Mouse (Mus musculus) right cerebral cortex, postnatal 10 days (tissue): ENCODE results near the gene Hhex.

ENCODE experiments used
- DNase-seq, 2 experiments: peaks; one replicate each; pipeline ENCODE4 v3.0.0; 2021; ENCODE audit warnings: low spot score in 2 of 2

Hhex gene

DNA sequence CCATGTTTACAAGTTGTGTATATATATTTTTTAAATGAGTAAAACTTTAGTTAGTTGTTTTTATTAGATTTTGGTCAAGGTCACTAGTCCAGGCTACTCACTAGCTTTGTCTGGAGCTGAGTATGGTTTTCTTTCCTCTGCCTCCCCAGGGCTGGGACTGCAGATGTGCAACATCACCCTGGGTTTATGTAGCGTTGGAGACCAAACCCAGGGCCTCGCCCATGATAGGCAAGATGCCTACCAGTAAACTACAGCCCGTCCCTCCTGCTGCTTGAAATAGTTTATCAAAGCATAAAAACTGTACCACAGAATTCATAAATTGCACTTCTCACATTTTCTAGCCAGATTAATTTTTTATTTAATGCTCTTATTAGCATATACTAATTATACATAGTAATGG lies 14.6 kb downstream of the Hhex start:
- no peak for DNase-seq

DNA sequence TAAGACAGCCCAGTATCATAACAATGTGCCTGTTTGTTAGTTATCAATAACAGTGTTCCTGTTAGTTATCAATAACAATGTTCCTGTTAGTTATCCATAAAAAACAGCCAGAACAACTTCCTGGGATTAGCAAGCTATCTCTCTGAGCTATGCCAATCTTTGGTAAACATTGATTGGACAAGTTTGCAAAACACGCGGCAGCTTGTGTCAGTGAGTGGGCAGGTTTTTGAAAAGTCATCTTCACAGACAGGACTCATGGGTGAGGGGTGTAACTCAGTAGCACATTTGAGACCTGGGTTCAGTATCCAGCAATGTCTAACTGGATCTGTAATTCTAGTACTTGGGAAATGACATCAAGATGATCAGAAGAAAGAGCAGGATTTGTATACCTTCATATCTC lies 20.9 kb downstream of the Hhex start:
- DNase-seq, result no peak

DNA sequence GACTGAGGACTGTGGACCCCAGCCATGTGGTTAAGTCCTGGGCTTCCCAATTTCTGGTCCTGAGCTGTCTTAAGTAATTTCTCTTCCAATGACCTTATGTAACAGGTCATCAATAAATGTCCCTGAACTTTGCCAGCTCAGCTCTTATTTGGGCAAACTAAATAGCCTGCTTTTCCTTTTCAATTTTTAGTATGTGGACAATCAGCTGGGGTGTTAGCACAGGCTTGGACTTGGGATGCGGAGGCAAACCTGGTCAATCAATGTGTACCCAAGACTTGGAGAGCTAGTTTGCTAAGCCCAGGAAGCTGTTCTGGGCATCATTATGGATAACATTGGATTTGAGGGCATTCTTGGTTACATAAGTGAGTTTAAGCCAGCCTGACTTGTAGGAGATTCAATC lies 21.4 kb downstream of the Hhex start:
- no peak for DNase-seq

DNA sequence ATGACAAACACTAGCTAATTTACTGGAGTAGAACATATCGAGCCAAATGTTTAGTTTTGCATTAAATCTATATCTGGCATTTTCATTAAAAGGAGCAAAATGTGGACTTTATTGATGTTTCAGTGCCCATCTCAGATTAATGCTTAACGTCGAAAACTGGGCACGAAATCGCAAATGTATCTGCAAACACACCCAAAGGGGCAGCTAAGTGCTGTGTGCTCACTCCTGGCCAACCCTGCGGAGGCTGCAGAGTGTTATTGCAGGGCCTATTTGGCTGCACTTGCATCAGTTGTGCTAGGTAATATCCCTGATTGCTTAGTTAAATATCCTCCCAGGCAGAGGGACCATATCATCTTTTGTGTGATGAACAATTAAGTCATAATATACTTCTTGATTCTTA lies 23.4 kb downstream of the Hhex start:
- DNase-seq, result no peak

DNA sequence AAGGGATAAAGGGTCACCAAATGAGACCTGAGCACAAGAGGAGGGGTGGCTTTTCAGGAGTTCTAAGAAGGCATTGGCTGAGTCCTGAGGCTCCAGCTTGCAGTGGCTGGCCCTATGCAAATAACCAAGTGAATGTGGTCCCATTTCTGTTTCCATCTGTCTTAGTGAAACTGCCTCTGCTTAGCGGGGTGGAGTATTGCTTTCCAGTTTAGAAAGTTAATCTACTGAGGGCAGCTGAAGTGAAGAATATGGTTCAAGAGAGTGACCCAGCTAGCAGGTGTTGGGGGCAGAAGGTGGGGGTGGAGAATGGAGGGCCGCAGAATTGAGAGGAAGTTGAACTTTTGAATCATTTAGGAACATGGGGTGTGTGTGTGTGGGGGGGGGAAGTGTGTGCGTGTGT lies 31.8 kb downstream of the Hhex start:
- DNase-seq, result no peak

DNA sequence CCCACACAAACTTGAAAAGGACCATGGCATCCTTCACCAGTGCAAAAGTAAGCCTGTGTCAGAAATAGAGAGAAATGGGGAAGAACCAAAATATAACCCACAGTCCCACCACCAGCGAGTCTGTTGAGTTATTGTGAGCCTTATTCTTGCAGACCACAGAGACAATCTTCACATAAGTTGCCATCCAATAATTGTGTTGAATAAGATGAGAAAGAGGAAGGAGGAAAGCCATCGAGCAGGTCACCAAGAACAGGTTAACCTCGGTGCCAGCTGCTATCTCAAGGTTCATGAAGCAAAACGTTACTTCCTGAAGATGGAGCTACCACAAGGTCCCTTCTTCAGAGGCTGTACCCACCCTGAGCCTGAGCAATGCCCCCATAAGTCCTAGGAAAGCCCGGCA lies 32.4 kb downstream of the Hhex start:
- no peak for DNase-seq

DNA sequence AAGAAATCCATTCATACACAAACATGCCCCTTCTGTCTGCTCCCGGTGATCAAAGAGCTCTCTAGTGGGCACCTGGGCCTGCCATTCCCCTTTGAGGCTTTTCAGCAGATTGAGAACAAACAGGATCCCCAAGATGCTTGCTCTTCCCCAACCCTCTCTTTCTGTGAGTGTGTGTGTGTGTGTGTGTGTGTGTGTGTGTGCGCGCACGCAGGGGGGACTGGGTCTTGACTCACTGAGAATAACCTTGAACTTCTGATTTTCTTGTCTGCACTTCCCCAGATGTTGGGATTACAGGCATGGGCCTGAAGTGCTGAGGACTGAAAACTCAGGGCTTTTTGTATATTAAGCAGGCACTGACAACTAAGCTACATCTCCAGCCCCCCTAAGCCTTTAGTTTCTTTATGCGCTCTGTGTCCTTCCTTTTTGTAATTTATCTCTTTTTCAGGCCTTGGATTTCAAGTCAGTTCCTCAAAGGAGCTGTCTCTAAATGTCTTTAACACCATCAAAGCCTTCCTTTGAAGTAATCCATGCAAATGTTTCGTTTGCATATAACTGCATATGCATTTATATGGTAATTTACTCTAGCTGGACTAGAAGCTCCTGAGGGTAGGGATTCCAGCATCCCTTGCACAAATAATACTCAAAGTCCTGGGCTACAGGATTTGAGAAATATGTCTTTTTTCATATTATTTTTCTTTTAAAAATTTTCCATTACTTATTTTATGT lies 34.4 kb downstream of the Hhex start:
- DNase-seq, result no peak

DNA sequence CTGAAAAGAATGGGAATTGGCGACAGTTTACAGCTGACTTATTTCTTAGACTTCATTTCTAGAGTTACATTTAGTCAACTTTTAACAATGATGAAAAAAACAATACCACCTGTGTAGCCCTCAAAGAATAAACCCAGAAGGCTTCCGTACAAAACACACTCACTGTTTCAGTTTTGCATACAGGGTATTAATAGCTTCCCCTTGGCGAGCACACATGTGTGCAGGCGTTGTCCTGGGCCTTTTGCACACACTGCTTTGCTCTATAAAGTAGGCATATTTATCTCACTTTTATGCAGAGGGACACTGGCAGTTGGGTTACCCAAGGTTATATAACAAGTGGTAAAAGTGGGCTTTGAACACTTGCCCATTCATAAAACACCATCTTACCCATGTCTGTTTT lies 37.1 kb downstream of the Hhex start:
- DNase-seq, result no peak

DNA sequence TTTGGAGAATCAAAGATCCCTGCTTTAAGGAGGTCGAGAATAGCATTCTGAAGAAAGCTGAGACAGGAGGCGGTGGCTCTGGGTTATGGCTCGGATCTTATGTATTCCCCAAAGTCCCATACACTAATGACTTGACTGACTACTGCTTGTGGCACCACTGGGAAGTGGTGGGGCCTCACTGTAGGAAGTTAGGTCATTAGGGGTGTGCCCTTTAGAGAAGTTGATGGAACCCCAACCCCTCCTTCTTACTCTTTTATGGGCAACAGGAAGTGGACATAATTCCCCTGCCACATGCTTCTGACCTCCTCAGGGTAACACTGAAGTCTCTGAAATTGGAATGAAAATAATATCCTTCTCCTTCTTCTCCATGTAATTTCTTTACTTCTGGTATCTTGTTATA lies 38.0 kb downstream of the Hhex start:
- DNase-seq, result no peak

DNA sequence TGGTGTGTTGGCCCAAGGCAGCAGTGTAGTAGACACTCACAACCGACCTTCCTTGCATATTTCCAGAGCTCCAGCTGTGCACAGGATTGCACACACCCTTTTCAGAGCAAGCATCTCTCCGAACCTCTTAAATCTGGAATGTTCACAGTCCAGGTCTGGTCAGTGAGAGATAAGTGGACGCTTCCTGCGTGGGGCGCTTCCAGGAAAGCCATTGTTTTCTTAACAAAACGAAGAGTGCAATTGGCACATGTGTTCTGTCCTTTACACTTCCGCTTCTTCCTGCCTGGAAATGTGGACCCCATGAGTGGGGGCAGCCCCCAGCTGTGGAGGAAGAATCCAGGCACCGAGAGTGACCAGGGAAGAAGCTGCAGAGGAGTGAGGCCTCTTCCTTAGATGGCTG lies 47.1 kb downstream of the Hhex start:
- DNase-seq, result no peak

DNA sequence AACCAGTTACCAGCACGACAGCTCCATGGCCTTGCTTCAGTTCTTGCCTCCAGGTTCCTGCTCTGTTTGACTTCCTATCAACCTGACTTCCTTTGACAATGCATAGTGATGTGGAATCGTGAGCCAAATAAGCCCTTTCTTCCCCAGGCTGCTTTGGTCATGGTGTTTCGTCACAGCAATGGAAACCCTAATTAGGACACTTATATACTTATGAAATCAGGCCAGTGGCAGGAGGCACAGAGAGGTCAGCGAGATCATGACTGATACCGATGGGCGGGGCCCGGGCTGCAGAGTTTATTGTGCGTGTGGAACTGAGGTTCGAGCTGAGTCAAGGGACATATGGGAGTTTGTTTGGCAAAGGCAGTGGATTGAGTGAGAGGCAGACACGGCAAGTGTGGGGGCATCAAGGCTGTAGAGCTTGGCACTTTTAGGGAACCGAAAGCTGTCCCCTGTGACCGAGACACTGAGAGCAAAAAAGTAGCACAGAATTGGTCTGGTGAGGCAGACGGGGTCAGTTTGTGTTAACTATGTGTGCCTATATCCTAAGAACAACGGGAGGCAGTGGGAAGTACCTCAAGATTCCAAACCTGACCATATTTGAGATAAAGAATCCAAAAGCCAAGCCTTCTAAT lies 48.1 kb downstream of the Hhex start:
- no peak for DNase-seq

DNA sequence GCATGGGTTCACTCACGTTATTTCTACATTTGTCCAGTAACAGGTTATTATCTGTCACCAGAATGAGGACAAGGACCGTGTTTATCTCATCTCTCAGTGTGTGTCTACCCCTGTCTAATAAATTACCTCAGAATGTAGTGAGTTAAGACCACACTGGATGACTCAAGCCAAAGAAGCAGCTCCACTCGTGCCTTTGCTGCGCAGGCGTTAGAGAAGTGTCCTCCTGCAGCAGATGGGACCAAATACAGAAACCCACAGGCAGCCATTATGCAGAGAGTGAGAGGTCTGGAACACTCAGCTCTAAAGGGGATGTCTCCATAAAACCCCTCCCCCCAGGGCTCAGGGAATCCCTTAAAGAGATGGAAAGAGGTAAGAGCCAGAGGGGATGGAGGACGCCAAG lies 50.2 kb downstream of the Hhex start:
- DNase-seq, result no peak

DNA sequence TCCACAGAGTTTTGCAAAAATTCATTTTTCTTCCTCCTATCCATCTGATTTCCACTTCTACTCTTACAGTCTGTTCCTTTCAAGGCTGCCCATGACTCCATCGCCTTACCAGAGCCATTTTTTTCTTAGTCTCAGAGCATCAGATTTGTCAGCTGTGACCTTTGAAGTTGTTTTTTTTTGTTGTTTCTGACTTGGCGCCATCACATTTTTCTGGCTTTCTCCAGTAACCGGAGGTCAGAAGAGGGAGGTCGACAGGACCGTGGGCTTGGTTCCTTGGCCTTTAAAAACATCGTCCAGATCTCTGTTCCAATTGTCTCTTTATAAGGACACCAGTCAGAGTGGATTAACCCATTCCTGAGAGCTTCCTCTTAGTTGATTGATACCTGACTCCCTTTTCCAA lies 52.2 kb downstream of the Hhex start:
- DNase-seq, result no peak

DNA sequence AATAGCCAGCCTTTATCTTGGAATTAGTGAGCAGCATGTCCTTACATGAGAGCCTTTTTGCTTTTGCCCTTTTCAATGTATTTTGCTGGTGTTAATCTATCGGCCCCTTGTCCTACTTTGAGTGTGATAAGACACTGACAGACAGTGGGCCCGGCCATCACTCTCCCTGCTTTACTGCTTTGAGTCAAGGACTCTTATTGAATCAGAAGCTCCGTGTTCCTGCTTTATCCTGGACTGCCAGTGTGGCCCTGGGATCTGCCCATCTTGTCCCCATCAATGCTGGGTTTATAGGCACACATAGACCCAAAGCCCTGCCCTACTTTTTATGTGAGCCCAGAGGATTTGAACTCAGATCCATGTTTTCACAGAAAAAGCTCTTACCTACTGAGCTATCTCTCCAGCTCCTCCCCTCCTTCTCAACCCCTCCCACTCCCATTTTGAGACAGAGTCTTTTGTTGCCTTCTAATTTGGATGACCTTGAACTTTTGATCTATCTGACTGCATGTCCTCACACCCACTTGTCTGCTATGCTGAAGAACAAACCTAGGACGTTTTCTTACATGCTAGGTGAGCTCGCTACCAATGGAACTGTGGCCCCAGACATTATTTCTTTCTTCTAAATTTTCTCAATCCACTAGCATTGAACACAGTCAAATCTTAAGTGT lies 53.3 kb downstream of the Hhex start:
- DNase-seq, result no peak

DNA sequence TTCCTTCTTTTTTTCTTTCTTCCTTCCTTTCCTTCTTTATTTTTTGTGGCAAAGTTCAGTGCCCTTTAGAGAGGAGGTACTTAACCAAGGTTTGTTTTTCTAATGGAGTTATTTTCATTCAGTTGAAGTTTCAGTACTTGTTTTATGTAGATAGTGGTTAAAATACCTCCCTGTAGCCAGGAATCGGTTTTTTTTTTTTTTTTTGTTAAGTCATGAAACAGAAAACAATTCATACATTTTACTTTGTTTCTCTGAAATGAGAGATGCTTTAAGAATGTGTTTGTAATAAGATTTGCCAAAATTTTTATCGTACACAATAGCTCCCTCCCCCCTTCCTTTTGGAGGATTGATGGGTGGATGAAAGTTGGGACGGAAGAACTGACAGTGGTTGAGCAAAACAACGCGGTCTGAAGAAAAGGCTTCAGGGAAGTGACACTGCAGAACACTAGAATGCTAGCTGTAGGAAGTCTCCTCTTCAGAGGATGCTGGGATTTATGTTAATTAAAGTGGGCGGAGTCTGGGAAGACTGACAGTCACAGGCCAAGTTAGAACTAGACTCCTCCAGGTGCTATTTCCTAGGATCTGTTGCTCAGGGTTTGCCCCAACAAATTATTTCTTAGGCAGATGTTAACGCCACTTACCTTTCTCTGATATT lies 54.1 kb downstream of the Hhex start:
- DNase-seq, result no peak
